Mouse (Mus musculus) ES-Bruce4 (cell line): ENCODE data around the gene Stxbp3.

Experiments
- CTCF ChIP-seq: IDR thresholded peaks from one replicate; pipeline ENCODE4 v1.8.1; 2011; ENCODE audit warnings: low read depth, low read length
- EP300 ChIP-seq: IDR thresholded peaks from 2 replicates; pipeline ENCODE4 v1.6.1; 2011; ENCODE audit warnings: low read depth, low read length; ENCODE audit not compliant: insufficient read depth
- POLR2A ChIP-seq: IDR thresholded peaks from one replicate; pipeline ENCODE4 v1.8.1; 2011; ENCODE audit warnings: low read length; ENCODE audit not compliant: insufficient read depth

DNA sequence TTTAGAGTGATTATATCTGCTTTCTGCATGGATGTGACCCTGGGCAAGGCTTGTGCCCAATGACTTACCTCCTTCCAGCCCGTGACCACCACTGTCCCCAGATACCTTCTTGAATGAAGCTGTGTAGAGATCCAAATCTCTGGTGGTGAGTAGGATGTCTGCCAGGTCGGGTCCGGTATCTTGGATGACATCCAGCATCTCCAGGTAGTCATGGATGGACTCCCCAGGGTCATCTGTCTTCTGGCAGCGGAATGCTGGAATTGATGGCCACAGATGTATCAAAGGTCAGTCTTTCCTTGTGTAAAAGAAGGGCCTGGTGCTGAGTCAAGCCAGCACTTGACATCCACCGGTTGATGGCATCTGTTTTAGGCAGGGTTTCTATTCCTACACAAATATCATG is 4.2 kb upstream of the Stxbp3 start:
- TF ChIP-seq POLR2A = no peak
- TF ChIP-seq CTCF = no peak
- TF ChIP-seq EP300 = no peak
